Mouse (Mus musculus): ENCODE measurements around the gene Cenpm.

DNA sequence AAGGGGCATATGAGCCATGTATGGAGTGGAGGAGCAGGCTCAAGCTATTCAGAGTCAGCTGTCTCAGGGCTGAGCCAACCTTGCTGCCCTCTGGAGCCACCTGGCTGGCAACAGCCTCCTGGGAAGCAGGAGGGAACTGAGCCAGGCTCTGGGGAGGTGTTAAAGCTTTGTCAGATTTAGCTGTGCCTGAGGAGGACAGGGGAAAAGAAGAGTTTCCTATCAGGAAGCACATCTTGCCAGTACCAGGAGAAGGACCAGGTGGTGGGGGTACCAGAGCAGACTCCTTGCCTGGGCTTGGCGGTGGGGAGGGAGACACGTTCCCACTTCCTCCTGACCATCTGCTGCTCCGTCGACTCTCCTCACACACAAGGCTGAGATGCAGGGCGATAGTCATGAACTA is 33.0 kb upstream of the Cenpm start:
- no peak for TF ChIP-seq CTCF (IDR thresholded peaks at IDR 0.05; ENCODE audit: low read depth)
- no peak for TF ChIP-seq EP300 (IDR thresholded peaks at IDR 0.05; ENCODE audit: low read depth)

Data from heart, postnatal 0 days (tissue).